9 mouse cellular contexts compared by ENCODE assay signal in the genomic region with DNA sequence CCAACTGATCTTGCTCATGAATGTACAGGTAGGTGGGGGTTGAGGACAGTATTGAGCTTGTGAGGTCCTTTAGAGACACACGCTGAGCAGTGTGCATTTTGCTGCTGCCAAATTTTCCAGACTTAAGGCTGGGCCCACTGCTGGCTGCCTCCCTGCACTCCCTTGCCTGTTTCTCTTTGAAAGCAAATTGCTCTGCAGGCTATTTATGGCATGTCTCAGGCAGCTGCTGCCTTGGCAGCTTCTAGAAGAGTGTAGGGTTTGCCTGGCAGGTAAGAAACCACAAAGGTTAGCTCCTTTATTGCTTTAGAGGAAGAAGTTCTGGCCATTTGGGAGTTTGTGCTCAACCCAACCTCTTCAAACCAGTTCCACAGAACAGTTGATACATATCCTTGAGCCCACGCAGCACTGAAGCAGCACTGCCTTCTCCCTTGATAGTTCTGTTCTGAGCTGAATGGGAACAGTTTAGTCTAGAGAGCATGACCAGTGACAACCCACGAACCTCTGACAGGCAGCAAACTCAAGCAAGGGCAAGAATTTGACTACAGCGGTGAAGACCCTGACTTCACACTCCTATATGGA.
DNase-seq lines count a peak whose midpoint lies in the region; ATAC-seq and TF ChIP-seq lines count a peak whose summit lies in the region.
"Had no signal": no experiment of that assay in that cellular context is flagged by ENCODE, and none has a peak within 500 bp of the region (broad histone marks: within the 10 kb centered on the region; RNA-seq: fewer than 3 reads in every experiment).

No protein-coding gene starts in this region.

- no peak overlapping the region for H3K27ac ChIP-seq in forebrain, embryonic 14.5 days (ENCODE audit: low read depth, low read length)
- no peak overlapping the region for H3K27ac ChIP-seq in forebrain, embryonic 15.5 days (replicated peaks)
- H3K27ac ChIP-seq in layer of hippocampus, adult 2 months = peak overlapping the region; percentile 67; the same call in 1 of the 2 replicates

- no peaks in the 10 kb centered on the region for H3K9me3 ChIP-seq in forebrain, embryonic 14.5 days (replicated peaks; ENCODE audit: control insufficient read depth, low read length)
- no peaks in the 10 kb centered on the region for H3K9me3 ChIP-seq in forebrain, embryonic 15.5 days

- intact Hi-C loops in gastrocnemius, postnatal 14 days (cut with DNase I; ENCODE audit: low total_unique reads) = no loop called here

- 75% methylated on average over 4 of the region's 4 CpGs for WGBS in forebrain, embryonic 14.5 days
- 74% methylated on average over 4 of the region's 4 CpGs for WGBS in forebrain, embryonic 15.5 days

- no peak for TF ChIP-seq CTCF in layer of hippocampus, adult 2 months (conservative IDR thresholded peaks at IDR 0.05)

- H3K36me3 ChIP-seq in forebrain, embryonic 14.5 days (ENCODE audit: control insufficient read depth, insufficient read depth, low read length) = no peaks in the 10 kb centered on the region
- H3K36me3 ChIP-seq in forebrain, embryonic 15.5 days = no peaks in the 10 kb centered on the region

- DNase-seq in forebrain, embryonic 14.5 days (ENCODE audit: low spot score) = peak; percentile 25
- DNase-seq in layer of hippocampus, adult 2 months (ENCODE audit: low spot score in 2 of 2) = no peak
- DNase-seq in layer of hippocampus, adult 9-10 months (ENCODE audit: low spot score) = no peak
- DNase-seq in gastrocnemius, postnatal 14 days = peak; percentile 19
- peak; percentile 11 for DNase-seq in right cerebral cortex, postnatal 14 days
- no peak for DNase-seq in liver
- DNase-seq in natural killer cell, adult 2 months (ENCODE audit: low spot score in 2 of 2) = no peak

- no peaks in the 10 kb centered on the region for H3K4me1 ChIP-seq in forebrain, embryonic 14.5 days (ENCODE audit: control insufficient read depth, insufficient read depth, low read length)
- no peaks in the 10 kb centered on the region for H3K4me1 ChIP-seq in forebrain, embryonic 15.5 days

- no peak overlapping the region for H3K9ac ChIP-seq in forebrain, embryonic 14.5 days (ENCODE audit: low read length)
- no peak overlapping the region for H3K9ac ChIP-seq in forebrain, embryonic 15.5 days (replicated peaks)

- no peak overlapping the region for H3K4me3 ChIP-seq in forebrain, embryonic 14.5 days (ENCODE audit: low read depth, low read length)
- H3K4me3 ChIP-seq in forebrain, embryonic 15.5 days = no peak overlapping the region
- no peak overlapping the region for H3K4me3 ChIP-seq in layer of hippocampus, adult 2 months

- no peak for ATAC-seq in forebrain, embryonic 14.5 days
- ATAC-seq in forebrain, embryonic 15.5 days (replicated peaks) = no peak

- H3K27me3 ChIP-seq in forebrain, embryonic 14.5 days (replicated peaks; ENCODE audit: control insufficient read depth, insufficient read depth, low read length) = no peaks in the 10 kb centered on the region
- H3K27me3 ChIP-seq in forebrain, embryonic 15.5 days = no peaks in the 10 kb centered on the region

- H3K4me2 ChIP-seq in forebrain, embryonic 14.5 days (ENCODE audit: low read length) = no peak overlapping the region
- no peak overlapping the region for H3K4me2 ChIP-seq in forebrain, embryonic 15.5 days (replicated peaks)
- H3K4me2 ChIP-seq: midbrain, embryonic 11.5 days had no signal

Comparison
In these comparisons a context has a peak if more than half of its experiments do, and no peak if none do; other contexts are left out.
1. DNase-seq: peak in forebrain, embryonic 14.5 days (single experiment), gastrocnemius, postnatal 14 days (single experiment) and right cerebral cortex, postnatal 14 days (single experiment); none in layer of hippocampus, adult 2 months (0 of 2), layer of hippocampus, adult 9-10 months (single experiment), liver (single experiment) and natural killer cell, adult 2 months (0 of 2).